Mouse (Mus musculus) hindbrain, embryonic 13.5 days (tissue): ENCODE measurements at regions not wholly inside any gene's neighbourhood (a gene's known extent, or its start where the extent isn't known, plus 50 kb on each side); places are given as distances from the start of the nearest gene placed in this dataset.
"Not testable (repeated sequence)": the region's sequence is repeated elsewhere in the genome, so short reads cannot be mapped to it uniquely, and the experiment has no call there.

Experiments used
- ATAC-seq: fragments of 200-750 bp; cut with Nextera tagmentation; 2 replicates; pipeline ENCODE4 v1.8.0; 2017; ENCODE audit warnings: moderate TSS enrichment; ENCODE audit not compliant: low FRiP score
- H3K27ac ChIP-seq: fragments of 300-500 bp; sonication (generic); 2 replicates; pipeline ENCODE4 v1.5.1; 2015; ENCODE audit warnings: inconsistent platforms, mild to moderate bottlenecking, moderate library complexity
- H3K27me3 ChIP-seq: fragments of 300-500 bp; sonication (generic); 2 replicates; pipeline ENCODE4 v1.6.1; 2015; ENCODE audit warnings: mild to moderate bottlenecking, inconsistent platforms
- H3K36me3 ChIP-seq: fragments of 300-500 bp; sonication (generic); 2 replicates; pipeline ENCODE4 v1.6.1; 2015; ENCODE audit warnings: mild to moderate bottlenecking, inconsistent platforms
- H3K4me1 ChIP-seq: fragments of 300-500 bp; sonication (generic); replicated peaks from 2 replicates; pipeline ENCODE4 v1.6.1; 2015; ENCODE audit warnings: inconsistent platforms
- H3K4me2 ChIP-seq: fragments of 300-500 bp; sonication (generic); 2 replicates; pipeline ENCODE4 v1.6.1; 2015; ENCODE audit warnings: inconsistent platforms, mild to moderate bottlenecking, moderate library complexity
- H3K4me3 ChIP-seq: fragments of 300-500 bp; sonication (generic); 2 replicates; pipeline ENCODE4 v1.5.1; 2015; ENCODE audit warnings: mild to moderate bottlenecking, inconsistent platforms
- H3K9ac ChIP-seq: fragments of 300-500 bp; sonication (generic); 2 replicates; pipeline ENCODE4 v1.6.1; 2015; ENCODE audit warnings: mild to moderate bottlenecking, inconsistent platforms
- H3K9me3 ChIP-seq: fragments of 300-500 bp; sonication (generic); 2 replicates; pipeline ENCODE4 v1.6.1; 2016; ENCODE audit warnings: inconsistent platforms
- WGBS: fragments of 180-500 bp; shearing (Covaris S2); methylation state at CpG from one replicate; pipeline ENCODE4 v1.1.7; 2015; 5-methylcytosine and 5-hydroxymethylcytosine counted together

DNA sequence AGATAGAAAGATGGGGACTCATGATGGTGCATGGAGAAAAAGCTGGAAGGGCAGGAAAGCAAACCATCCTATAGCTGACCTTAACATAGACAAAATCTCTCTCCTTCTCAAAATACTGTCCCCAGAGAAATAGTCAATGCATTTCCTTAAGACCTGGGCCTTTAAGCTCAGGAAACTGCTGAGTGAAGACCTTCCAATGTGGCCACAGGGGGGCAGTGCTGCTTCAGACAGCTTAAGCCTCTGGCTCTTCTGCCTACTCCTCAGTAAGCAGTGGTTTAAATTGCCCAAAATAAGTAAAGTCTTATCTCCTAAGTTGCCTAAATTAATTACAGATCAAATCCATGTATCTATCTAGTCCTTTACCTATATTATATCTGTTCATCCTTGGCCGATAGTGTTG, 616.2 kb downstream of the Dad1 start:
- not testable (repeated sequence) for H3K9ac ChIP-seq, H3K27ac ChIP-seq, H3K4me2 ChIP-seq, H3K9me3 ChIP-seq, H3K27me3 ChIP-seq, ATAC-seq, H3K4me1 ChIP-seq, H3K36me3 ChIP-seq, H3K4me3 ChIP-seq
- WGBS, result 79% methylated on average over 1 of the region's 1 CpGs

DNA sequence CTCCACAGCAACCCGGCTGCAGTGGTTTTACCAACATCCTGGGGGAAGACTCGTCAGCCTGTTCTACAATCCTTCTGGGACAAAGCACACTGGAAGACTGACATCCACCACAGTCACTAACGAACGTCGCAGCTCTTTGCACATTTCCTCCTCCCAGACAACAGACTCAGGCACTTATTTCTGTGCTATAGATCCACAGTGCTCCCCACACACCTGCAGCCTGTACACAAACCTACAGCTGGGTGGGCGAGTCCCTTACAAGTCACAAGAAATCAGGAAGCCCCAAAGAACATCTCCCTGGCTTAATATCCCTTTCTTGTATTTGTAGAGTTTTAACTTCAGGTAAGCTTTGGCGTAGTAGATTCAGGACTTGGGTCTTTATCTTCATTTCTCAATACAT, 618.7 kb downstream of the Dad1 start:
- not testable (repeated sequence) for H3K4me1 ChIP-seq, ATAC-seq, H3K9ac ChIP-seq, H3K4me2 ChIP-seq, H3K27ac ChIP-seq, H3K9me3 ChIP-seq, H3K4me3 ChIP-seq, H3K36me3 ChIP-seq, H3K27me3 ChIP-seq
- WGBS, result 64% methylated on average over 7 of the region's 7 CpGs

DNA sequence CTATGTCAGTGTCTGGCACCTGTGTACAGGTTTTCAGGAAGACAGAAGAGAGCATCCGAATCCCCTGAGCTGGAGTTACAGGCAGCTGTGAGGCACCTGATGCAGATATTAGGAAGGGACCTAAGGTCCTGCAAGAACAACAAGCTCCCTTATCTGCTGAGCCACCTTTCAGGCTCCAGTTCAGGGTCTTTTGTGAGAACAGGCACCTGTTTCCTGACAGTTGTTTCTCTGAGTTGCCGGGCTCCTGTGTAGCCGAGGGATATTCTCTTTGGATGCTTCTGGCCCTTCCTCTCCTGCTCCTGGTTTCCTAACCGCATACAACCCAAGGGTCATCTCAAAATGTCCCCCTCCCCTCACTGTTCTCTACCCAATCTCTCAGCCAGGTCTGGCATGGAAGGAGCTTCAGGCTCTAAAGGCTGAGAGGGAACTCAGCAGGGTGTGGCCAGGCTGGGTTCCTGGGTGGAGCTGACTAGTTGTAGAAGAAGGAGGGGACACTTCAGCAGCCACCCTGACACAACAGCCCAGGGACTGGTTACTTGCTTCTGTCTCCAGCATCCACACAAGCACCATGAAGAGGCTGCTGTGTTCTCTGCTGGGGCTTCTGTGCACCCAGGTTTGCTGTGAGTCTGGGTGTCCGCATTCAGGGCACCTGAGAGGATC, 619.5 kb downstream of the Dad1 start:
- H3K9me3 ChIP-seq, H3K27me3 ChIP-seq, H3K9ac ChIP-seq, H3K36me3 ChIP-seq, H3K4me2 ChIP-seq, H3K4me1 ChIP-seq, H3K27ac ChIP-seq, H3K4me3 ChIP-seq, ATAC-seq: not testable (repeated sequence)
- WGBS, result 64% methylated on average over 5 of the region's 5 CpGs

- 52% methylated on average over 1 of the region's 1 CpGs for WGBS
- not testable (repeated sequence) for H3K9me3 ChIP-seq
Measured at GRCm38 (mm10) chr14:53633743-53634142, 620.2 kb downstream of the Dad1 start.

DNA sequence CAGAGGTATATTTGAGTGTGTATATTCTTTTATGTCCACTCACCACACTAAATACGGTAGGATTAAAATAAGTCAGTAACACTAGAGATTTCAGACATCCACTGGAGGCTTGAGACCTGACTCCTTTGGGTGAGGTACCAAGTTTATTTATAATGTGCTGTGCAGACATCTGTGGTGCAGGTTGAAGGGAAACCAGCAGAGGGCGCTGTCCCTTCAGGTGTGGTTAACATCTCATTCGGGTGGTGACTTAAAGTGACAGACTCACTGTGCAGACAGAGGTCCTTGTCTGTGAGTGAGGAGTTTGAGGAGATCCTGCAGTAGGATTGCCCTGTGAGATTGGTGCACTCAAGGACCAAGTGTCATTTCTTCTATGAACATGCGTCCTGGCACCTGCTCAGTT, 632.5 kb downstream of the Dad1 start:
- H3K27me3 ChIP-seq, H3K4me3 ChIP-seq, H3K36me3 ChIP-seq, H3K27ac ChIP-seq, ATAC-seq, H3K9ac ChIP-seq, H3K4me1 ChIP-seq, H3K9me3 ChIP-seq, H3K4me2 ChIP-seq: not testable (repeated sequence)
- 61% methylated on average over 4 of the region's 4 CpGs for whole genome bisulfite sequencing

More at GRCm38 (mm10) chr14:53633743-53634142, 620.2 kb downstream of the Dad1 start:
- H3K4me3 ChIP-seq, H3K4me2 ChIP-seq, ATAC-seq, H3K27ac ChIP-seq, H3K9ac ChIP-seq, H3K36me3 ChIP-seq, H3K27me3 ChIP-seq, H3K4me1 ChIP-seq: not testable (repeated sequence)

DNA sequence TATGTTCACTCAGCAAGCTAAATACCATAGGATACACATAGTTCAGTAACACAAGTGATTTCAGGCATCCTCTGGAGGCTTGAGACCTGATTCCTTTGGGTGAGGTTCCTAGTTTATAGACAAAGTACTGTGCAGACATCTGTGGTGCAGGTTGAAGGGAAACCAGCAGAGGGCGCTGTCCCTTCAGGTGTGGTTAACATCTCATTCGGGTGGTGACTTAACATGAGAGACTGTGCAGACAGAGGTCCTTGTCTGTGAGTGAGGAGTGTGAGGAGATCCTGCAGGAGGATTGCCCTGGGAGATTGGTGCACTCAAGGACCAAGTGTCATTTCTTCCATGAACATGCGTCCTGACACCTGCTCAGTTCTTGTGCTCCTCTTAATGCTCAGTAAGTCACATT, 637.8 kb downstream of the Dad1 start:
- H3K9ac ChIP-seq, H3K27ac ChIP-seq, H3K36me3 ChIP-seq, H3K4me3 ChIP-seq, H3K9me3 ChIP-seq, H3K4me2 ChIP-seq, H3K27me3 ChIP-seq, ATAC-seq, H3K4me1 ChIP-seq: not testable (repeated sequence)
- WGBS, result 46% methylated on average over 3 of the region's 3 CpGs

DNA sequence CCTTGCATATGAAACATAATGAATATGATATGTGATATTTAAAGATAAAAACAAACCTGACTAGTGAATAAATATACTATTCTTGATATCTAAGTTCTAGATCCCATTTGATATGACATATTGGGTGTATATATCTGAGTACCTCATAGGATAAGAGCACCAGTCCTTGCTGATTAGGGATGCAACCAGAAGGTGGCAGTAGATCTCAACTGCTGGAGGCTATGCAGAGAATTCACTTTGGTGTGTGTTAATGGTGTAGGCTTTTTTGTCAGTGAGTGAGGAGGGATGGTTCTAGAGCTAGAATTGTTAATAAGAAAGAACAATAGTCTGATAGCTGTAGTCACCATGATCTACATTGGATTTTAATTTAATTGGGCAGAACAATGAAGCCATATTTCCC, 639.6 kb downstream of the Dad1 start:
- no peak overlapping the region for H3K4me3 ChIP-seq
- H3K27me3 ChIP-seq, result no peaks in the 10 kb centered on the region
- ATAC-seq, result no peak
- H3K27ac ChIP-seq, result no peak overlapping the region
- no peaks in the 10 kb centered on the region for H3K9me3 ChIP-seq
- no peak overlapping the region for H3K4me2 ChIP-seq
- no peaks in the 10 kb centered on the region for H3K4me1 ChIP-seq
- no peak overlapping the region for H3K9ac ChIP-seq
- no peaks in the 10 kb centered on the region for H3K36me3 ChIP-seq

- H3K4me1 ChIP-seq, H3K9me3 ChIP-seq, H3K36me3 ChIP-seq, H3K9ac ChIP-seq, ATAC-seq, H3K27ac ChIP-seq, H3K4me2 ChIP-seq, H3K4me3 ChIP-seq, H3K27me3 ChIP-seq: not testable (repeated sequence)
- 61% methylated on average over 3 of the region's 3 CpGs for WGBS
Measured at GRCm38 (mm10) chr14:53599299-53599698, 654.6 kb downstream of the Dad1 start.

DNA sequence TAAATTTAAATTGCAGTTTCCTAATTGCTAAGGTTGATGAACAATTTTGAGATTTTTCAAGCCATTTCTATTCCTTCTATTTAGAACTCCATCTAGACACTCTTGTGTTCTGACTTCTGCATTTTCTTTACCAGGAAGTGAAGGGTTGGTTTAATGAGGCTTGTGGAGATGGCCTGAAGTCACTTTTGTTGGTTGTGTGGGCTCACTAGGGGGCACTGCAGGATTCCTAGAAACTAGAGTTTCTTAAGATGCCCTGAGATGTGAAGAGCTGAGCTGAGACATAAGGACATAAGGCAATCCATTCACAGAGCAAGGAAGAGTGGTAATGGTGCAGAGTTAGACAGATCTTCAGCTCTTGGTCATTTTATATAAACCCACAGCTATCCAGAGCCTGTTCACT, 656.6 kb downstream of the Dad1 start:
- H3K4me3 ChIP-seq, H3K9ac ChIP-seq, H3K4me1 ChIP-seq, H3K36me3 ChIP-seq, ATAC-seq, H3K4me2 ChIP-seq, H3K9me3 ChIP-seq, H3K27ac ChIP-seq, H3K27me3 ChIP-seq: not testable (repeated sequence)

GRCm38 (mm10) chr14:53590601-53591000, 663.3 kb downstream of the Dad1 start:
- WGBS, result 52% methylated on average over 6 of the region's 6 CpGs
- not testable (repeated sequence) for H3K9ac ChIP-seq, H3K4me2 ChIP-seq, H3K9me3 ChIP-seq, H3K4me3 ChIP-seq, H3K36me3 ChIP-seq, H3K27ac ChIP-seq, H3K27me3 ChIP-seq, ATAC-seq, H3K4me1 ChIP-seq

DNA sequence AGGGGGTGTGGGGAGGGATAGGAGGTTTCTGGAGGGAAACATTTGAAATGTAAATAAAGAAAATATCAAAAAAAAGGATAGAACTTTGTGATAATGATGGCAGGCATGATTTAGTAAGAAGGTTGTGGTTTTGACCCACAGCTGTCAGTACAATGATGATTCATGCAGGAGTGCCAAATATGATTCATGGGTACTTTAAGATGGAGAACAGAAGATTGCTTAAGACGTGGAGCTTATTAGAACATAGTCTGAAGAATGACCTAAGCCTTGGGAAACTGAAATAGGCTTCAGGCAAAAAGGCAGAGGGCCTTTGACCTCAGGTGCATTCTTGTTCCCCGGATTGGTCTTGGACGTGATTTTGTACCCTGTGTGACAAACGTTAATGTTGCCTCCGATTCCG, 671.4 kb downstream of the Dad1 start:
- not testable (repeated sequence) for H3K4me2 ChIP-seq, H3K9ac ChIP-seq, H3K36me3 ChIP-seq, H3K27me3 ChIP-seq, H3K4me1 ChIP-seq, ATAC-seq, H3K9me3 ChIP-seq, H3K27ac ChIP-seq, H3K4me3 ChIP-seq
- 94% methylated on average over 6 of the region's 6 CpGs for WGBS

- H3K4me1 ChIP-seq, ATAC-seq, H3K9me3 ChIP-seq, H3K27me3 ChIP-seq, H3K4me3 ChIP-seq, H3K36me3 ChIP-seq, H3K4me2 ChIP-seq, H3K27ac ChIP-seq, H3K9ac ChIP-seq: not testable (repeated sequence)
- 58% methylated on average over 3 of the region's 3 CpGs for WGBS
Measured at GRCm38 (mm10) chr14:53581734-53582133, 672.2 kb downstream of the Dad1 start.

- H3K4me1 ChIP-seq, H3K4me2 ChIP-seq, H3K36me3 ChIP-seq, H3K9ac ChIP-seq, H3K27ac ChIP-seq, H3K27me3 ChIP-seq, ATAC-seq, H3K9me3 ChIP-seq, H3K4me3 ChIP-seq: not testable (repeated sequence)
- 100% methylated on average over 1 of the region's 1 CpGs for WGBS
Measured at GRCm38 (mm10) chr14:53576927-53577326, 677.0 kb downstream of the Dad1 start.

GRCm38 (mm10) chr14:53572701-53573100, 681.2 kb downstream of the Dad1 start:
- H3K36me3 ChIP-seq, H3K27ac ChIP-seq, H3K4me3 ChIP-seq, ATAC-seq, H3K9me3 ChIP-seq, H3K4me1 ChIP-seq, H3K27me3 ChIP-seq, H3K4me2 ChIP-seq, H3K9ac ChIP-seq: not testable (repeated sequence)
- WGBS, result 93% methylated on average over 1 of the region's 1 CpGs
